Mouse (Mus musculus): ENCODE results near the gene Npy5r.

Gene Npy5r

DNA sequence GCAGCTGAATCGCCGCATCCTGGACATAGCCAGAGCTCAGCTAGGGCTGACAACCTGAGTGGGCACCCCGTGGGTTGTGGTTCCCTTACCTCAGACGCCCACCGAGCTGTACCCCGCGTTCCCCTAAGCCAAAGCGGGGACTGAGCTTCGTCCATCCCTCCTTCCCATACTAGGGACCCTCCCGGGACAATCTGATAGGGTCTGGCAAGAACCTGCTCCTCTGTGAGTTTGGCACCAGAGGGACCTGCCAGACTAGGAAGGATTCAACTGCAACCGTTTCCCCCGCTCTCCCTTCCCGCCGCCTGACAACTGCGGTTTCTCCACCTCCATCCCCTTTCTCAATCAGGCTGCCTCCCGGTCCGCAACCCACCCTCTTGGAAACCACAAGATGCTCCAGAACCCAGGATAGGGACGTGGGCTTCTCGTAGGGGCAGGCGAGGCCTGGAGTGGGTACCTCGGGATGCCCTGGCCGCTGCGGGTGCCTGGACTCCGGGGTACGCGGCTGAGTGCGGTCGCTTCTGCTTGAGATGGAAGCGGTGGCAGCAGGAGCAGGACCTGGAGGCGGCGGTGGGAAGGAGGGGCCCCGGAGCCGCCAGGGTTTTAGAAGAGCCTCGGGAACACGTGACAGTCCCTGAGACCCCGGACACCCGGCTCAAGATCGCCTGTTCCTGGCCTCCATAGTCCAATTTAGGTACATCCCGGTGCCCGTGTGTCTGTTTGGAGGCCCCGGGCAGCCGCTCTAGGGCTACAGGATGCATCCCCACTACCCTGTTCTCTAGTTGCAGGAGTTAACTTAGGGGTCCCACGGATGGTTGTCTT is at the start of gene Npy5r:
Npy5r (minus strand) TSS at position 618 of the 819 bp plus-strand sequence.
- no peak for DNase-seq (ENCODE audit: low read depth)

DNA sequence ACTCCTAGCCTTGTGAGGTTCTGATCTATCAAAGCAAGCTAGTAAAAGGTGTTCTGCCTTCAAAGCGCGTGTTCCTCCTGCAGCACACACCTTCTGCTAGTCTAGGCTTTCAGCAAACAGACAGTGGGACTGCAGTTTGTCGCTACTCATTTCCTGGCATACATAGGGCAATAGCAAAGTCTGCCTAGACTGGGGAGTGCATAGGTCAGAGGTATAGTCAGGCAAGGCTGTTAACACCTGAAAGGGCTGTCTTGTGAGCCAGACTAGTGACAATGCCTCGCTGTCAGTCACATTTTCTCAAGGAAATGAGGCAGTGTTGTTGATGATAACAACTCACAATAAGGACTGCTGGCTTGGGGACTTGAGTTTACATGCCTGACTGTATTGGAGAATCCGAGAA is 44.0 kb upstream of the Npy5r start:
- DNase-seq (ENCODE audit: low read depth): no peak

DNA sequence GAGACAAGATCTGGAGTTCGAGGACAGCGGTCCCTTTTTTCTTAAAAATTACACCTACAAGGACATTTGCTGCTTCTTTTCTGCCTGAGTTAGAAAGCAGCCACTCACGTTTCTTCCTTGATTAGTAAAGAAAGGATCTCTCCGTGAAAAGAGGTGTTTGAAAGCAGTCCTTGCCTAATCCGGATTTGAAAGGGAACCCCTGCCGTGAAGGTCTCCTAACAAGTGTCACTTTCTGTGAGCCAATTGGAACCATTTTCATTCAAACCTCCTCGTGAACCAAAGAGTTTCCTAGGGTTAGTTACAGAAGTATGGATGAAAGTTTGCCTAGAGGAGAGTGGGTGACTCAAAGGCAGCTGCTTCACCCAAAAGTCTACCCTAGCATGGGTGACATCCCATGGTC is 41.5 kb upstream of the Npy5r start:
- no peak for DNase-seq (ENCODE audit: low read depth)

- no peak for DNase-seq (ENCODE audit: low read depth)
These were observed 34.9 kb upstream of the Npy5r start for GRCm38 (mm10) chr8:66722835-66723234.

DNA sequence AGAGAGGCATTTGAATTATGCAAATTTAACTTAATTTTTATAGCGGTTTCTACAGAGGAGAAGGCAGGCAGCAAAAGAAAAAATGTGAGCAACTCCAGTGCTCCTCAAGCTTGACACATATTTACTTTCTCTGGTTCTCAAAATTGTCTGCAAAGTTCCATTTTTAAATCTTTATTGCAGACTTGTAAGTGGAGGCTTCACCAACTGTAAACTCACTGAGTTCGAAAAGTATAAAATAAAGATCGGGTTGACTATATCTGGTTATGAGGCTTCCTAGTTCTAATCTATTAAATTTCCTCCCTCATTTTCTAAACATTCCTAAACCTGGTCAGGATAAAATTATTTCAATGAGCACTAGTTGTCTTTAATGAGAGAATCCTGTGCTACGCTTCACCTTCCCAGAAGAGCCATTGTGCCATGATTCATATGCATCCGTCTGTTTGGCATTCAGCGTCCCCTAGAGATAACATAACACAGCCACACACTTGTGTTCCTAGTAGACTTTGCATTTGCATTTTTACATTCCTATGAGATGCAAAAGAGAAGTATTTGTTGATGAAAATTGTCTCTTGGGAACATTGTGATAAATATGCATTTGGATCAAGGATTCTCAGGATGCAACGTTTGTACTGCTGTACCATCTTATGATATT is 26.5 kb upstream of the Npy5r start:
- DNase-seq (ENCODE audit: low read depth): no peak

DNA sequence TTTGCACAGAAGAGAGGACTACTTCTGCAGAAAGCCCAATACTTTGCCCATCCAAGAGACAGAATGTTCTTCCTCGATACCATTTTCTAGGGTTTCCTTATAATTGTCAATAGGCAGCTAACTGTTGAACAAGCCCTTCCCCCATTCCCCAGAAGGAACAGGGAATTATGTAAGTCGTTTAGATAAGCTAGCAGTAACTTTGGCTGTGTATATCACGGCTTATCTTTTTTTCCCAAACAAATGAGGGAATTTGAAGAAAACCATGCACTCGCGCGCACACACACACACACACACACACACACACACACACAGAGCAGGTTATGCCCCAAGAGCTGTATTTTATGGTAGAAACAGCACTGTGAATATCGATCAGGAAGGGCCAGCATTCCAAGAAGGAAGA is 10.9 kb upstream of the Npy5r start:
- DNase-seq (ENCODE audit: low read depth): no peak

DNA sequence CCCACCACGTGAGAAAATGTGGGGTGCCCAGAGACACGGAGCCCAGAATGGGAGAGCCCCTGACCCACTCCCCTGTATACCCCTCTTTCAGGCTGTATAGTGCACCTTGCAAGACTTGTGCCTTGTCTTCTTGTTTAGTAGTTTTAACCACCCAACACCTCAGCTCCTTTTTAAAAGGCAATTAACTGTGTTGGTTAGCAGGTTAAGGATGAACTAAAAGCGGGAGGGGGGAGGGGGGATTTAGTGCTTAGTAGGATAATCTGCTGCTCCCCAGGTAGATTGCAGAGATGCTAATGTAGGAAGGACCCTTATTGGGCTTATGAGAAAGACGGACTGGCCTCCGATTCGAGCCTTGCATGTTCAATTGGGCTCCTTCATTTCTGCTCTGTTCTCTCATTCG is 10.1 kb upstream of the Npy5r start:
- DNase-seq (ENCODE audit: low read depth): no peak

DNA sequence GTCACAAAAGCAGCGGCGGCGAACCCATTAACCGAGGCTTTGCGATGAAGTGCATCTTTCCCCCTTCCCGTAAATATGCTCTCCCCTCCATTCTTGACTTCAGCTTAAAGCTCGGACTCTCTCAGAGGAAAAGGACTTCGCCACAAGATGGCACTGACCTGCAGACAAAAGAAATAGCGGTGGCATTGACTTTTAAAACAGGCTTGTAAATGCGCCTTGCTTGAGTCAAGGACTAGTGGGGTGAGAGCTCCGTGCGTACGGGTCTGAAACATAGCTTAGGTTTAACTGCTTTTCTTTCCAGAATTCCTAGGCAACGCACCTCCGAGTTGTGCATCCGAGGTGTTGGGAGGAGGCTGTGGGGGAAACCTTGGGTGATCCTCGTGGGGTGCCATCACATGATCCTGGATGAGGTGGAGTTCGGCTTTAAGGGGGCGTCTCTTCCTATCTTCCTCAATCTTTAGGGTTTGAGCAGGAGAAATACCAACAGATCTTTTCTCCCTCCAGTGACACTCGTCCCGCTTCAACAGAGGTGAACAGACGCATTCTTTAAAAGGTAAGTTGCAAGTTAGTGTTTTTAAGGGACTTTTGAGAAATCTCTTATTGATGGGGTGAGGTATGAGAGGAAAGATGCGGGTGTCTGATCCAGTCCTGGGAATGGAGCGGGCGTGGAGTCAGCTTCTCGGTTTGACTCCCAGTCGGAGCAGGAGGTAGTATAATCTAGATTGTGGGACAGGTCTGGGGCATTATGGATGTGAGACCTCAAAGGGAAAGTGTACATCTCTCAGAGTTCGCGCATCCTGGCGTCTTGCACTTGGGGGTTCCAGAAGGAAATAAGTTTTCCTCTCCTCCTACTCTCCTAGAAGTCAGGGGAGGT is 9.3 kb upstream of the Npy5r start, which contains the start of gene Npy1r:
Npy1r (plus strand) TSS at position 223 of the 874 bp plus-strand sequence.
- peak; percentile 12 for DNase-seq (ENCODE audit: low read depth)

DNA sequence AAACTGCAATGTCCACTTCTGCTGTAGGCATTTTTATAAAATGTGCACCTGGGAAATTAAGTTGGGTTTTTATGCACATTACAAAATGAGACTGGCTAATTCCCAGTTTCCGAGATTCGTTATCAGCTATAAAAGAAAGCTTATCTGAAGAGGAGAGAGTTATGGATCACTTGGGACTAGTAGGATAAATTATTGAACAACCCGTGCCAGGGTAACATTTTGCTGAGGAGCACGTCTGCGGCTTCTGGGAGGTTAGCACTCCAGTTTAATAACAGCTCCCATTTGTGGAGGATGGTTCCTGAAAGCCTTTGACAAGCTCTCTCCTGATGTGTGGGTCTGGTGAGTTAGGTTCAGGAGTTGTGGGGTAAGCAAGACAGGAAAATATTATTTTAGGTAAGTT is 2.5 kb upstream of the Npy5r start:
- no peak for DNase-seq (ENCODE audit: low read depth)

- DNase-seq (ENCODE audit: low read depth): no peak
These were observed 871 bp upstream of the Npy5r start for GRCm38 (mm10) chr8:66688799-66689198.

GRCm38 (mm10) chr8:66688395-66688794 is 467 bp upstream of the Npy5r start:
- DNase-seq (ENCODE audit: low read depth): no peak

GRCm38 (mm10) chr8:66681261-66681660 is 6.7 kb downstream of the Npy5r start:
- peak; percentile 61 for DNase-seq (ENCODE audit: low read depth)

GRCm38 (mm10) chr8:66630721-66631120 is 57.2 kb downstream of the Npy5r start:
- DNase-seq (ENCODE audit: low read depth): no peak

All from fibroblast of lung, adult 2 months (primary cell).